Mouse (Mus musculus) stomach, embryonic 14.5 days (tissue): ENCODE measurements around the gene Wdr90. TPM values are rescaled to one million over a fixed set of nuclear protein-coding genes. Genes with fewer than 3 reads are reported as not detected.

Experiments used
- ATAC-seq: fragments of 200-750 bp; cut with Nextera tagmentation; 2 replicates; pipeline ENCODE4 v1.8.0; 2017; ENCODE audit warnings: low read depth, moderate TSS enrichment; ENCODE audit not compliant: insufficient number of reproducible peaks, insufficient read depth, low FRiP score
- H3K27ac ChIP-seq: fragments of 300-500 bp; sonication (generic); 2 replicates; pipeline ENCODE4 v1.5.1; 2014; ENCODE audit warnings: mild to moderate bottlenecking, low read length, moderate library complexity, mixed read lengths
- H3K27me3 ChIP-seq: fragments of 300-500 bp; sonication (generic); 2 replicates; pipeline ENCODE4 v1.6.1; 2014; ENCODE audit warnings: low read length, control low read depth, mixed read lengths; ENCODE audit not compliant: control insufficient read depth, insufficient read depth
- H3K36me3 ChIP-seq: fragments of 300-500 bp; sonication (generic); 2 replicates; pipeline ENCODE4 v1.6.1; 2014; ENCODE audit warnings: mild to moderate bottlenecking, control low read depth, low read length, moderate library complexity, mixed read lengths; ENCODE audit not compliant: control insufficient read depth, insufficient read depth
- H3K4me1 ChIP-seq: fragments of 300-500 bp; sonication (generic); 2 replicates; pipeline ENCODE4 v1.6.1; 2014; ENCODE audit warnings: low read length, control low read depth, mixed read lengths; ENCODE audit not compliant: control insufficient read depth, insufficient read depth
- H3K4me2 ChIP-seq: fragments of 300-500 bp; sonication (generic); replicated peaks from 2 replicates; pipeline ENCODE4 v1.6.1; 2014; ENCODE audit warnings: low read depth, low read length, control low read depth
- H3K4me3 ChIP-seq: fragments of 300-500 bp; sonication (generic); 2 replicates; pipeline ENCODE4 v1.5.1; 2014; ENCODE audit warnings: low read depth, low read length, control low read depth
- H3K9ac ChIP-seq: fragments of 300-500 bp; sonication (generic); replicated peaks from 2 replicates; pipeline ENCODE4 v1.6.1; 2014; ENCODE audit warnings: low read depth, mild to moderate bottlenecking, control low read depth, low read length, moderate library complexity, mixed read lengths
- H3K9me3 ChIP-seq: fragments of 300-500 bp; sonication (generic); 2 replicates; pipeline ENCODE4 v1.6.1; 2016; ENCODE audit warnings: low read depth, low read length, control low read depth; ENCODE audit not compliant: control insufficient read depth
- WGBS: fragments of 180-500 bp; shearing (Covaris S2); extraction: QIAGEN DNeasy Blood & Tissue Kit; methylation state at CpG from one replicate; pipeline ENCODE4 v1.1.7; 2014; 5-methylcytosine and 5-hydroxymethylcytosine counted together
- polyA plus RNA-seq: library from polyadenylated mRNA; unstranded; fragments of >200 nt; fragmentation: Nextera tagmentation; extraction: Ambion mirVana; gene quantifications from 2 replicates; pipeline ENCODE4 v1.2.1, GENCODE M21; 2014

Wdr90 gene
- polyA plus RNA-seq, 1 experiment from 2014 or later, result 22.5 TPM

DNA sequence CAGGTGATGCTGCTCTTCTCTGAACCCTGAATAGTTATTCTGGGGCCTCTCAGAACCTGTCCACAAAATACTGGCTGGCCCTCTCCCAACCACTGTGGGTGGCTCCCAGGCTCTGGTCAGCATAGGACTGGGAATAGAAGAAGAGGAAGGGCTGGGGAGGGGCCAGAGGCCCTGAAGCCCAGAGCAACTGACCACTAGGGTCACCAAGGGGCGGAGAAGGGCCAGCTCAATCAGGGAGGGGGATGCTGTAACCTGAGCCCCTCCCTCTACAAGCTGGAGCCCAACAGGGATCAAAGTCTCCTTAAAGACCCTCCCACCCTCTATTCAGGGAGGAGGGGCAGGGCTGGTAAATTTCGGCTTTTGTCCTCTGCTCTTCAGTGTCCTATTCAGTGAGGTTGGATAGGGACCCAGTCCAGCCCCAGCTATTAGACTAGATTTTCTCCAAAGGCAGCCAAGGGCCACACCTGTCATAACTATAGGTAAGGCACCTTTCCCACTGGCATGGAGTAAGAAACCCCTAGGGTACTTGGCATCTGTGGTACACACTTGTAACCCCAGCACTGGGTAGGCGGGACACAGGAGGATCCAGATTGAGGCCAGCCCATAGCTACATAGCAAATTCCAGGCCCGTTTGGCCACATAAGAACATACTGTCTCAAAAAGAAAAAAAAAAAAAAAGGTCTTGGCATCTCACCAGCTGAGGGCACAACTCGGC is 19.1 kb upstream of the Wdr90 start, which contains the start of gene Wfikkn1:
Wfikkn1 (minus strand) TSS at position 663 of the 715 bp plus-strand sequence.
- Histone ChIP-seq H3K9ac (0 out of 2 replicates have a peak within 1 kb of the TSS, but pooled peaks have one; percentile 1), H3K36me3 (peaks cover 36% of the 10 kb centered on the region), H3K9me3 (no peaks in the 10 kb centered on the region), H3K4me1 (peaks cover 9% of the 10 kb centered on the region; the same call in 1 of the 2 replicates), H3K27me3 (no peaks in the 10 kb centered on the region), H3K27ac (no peak within 1 kb of the TSS), H3K4me3 (no peak within 1 kb of the TSS), H3K4me2 (no peak within 1 kb of the TSS)
- 31% methylated on average over 5 of the region's 5 CpGs for WGBS
- ATAC-seq, result no peak

- ATAC-seq, result no peak
- Histone ChIP-seq H3K27ac (no peak overlapping the region), H3K9me3 (no peaks in the 10 kb centered on the region), H3K9ac (no peak overlapping the region), H3K4me1 (peaks cover 9% of the 10 kb centered on the region; the same call in 1 of the 2 replicates), H3K4me2 (no peak overlapping the region), H3K27me3 (no peaks in the 10 kb centered on the region), H3K36me3 (peaks cover 36% of the 10 kb centered on the region), H3K4me3 (no peak overlapping the region)
- WGBS, result 65% methylated on average over 8 of the region's 8 CpGs
Measured at GRCm38 (mm10) chr17:25879750-25880149, 18.4 kb upstream of the Wdr90 start.

DNA sequence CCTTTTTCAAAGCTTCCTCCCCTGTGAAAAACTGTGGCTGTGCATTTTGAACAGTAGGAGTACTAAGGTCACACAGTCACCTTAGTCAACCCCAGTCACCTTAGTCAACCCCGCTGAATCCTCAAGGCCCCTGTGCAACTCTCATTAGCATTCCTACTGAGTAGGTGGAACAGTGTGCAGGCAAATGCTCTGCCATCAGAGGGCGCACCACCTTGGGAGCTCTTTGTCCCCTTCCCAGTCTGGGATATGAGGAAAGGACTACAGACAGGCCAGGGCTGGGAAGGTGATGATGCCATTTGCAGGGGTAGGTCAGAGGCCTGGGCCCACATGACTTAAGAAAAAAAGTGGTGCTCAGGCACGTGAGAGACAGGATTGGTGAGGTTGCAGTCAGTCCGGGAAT is 18.0 kb upstream of the Wdr90 start:
- Histone ChIP-seq H3K4me3 (no peak overlapping the region), H3K27ac (no peak overlapping the region), H3K4me2 (no peak overlapping the region), H3K36me3 (peaks cover 36% of the 10 kb centered on the region), H3K4me1 (peaks cover 9% of the 10 kb centered on the region; the same call in 1 of the 2 replicates), H3K9ac (no peak overlapping the region), H3K27me3 (no peaks in the 10 kb centered on the region), H3K9me3 (no peaks in the 10 kb centered on the region)
- no peak for ATAC-seq
- 61% methylated on average over 4 of the region's 4 CpGs for WGBS

DNA sequence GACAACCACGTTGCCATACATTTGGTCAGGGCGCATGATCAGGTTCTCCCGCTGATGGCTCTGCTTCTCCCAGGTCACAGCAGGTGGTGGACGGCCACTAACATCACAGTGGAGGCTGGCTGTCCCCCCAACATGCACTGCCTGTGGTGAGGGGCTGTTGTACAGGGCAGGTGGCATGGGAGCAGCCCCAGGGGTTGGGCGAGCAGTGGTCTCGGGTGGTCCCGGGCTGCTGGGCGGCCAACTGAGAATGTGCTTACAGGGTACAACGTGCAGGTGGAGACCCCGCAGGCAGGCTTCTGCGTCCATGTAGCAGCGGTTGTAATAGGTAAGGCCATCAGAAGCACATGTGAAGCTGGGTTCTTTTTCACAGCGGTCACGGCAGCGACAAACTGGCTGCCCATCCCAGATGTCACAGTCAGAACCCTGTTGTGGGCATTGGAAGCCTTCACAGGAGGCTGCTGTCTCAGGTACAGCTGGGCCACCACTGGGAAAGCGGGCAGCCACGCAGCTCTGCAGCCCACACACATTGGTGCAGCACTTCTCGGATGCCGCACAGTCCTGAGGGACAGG is 17.4 kb upstream of the Wdr90 start:
- no peak overlapping the region for H3K4me2 ChIP-seq
- no peak overlapping the region for H3K9ac ChIP-seq
- H3K27ac ChIP-seq, result no peak overlapping the region
- H3K36me3 ChIP-seq, result peaks cover 30% of the 10 kb centered on the region
- H3K4me3 ChIP-seq, result no peak overlapping the region
- no peaks in the 10 kb centered on the region for H3K9me3 ChIP-seq
- WGBS, result 89% methylated on average over 19 of the region's 19 CpGs
- H3K27me3 ChIP-seq, result no peaks in the 10 kb centered on the region
- peaks cover 9% of the 10 kb centered on the region; the same call in 1 of the 2 replicates for H3K4me1 ChIP-seq
- ATAC-seq, result no peak

GRCm38 (mm10) chr17:25877741-25878610 is 16.7 kb upstream of the Wdr90 start:
- Histone ChIP-seq H3K9ac (no peak overlapping the region), H3K4me1 (peaks cover 9% of the 10 kb centered on the region; the same call in 1 of the 2 replicates), H3K4me2 (no peak overlapping the region), H3K27me3 (no peaks in the 10 kb centered on the region), H3K36me3 (peaks cover 24% of the 10 kb centered on the region), H3K27ac (no peak overlapping the region), H3K9me3 (no peaks in the 10 kb centered on the region), H3K4me3 (no peak overlapping the region)
- 94% methylated on average over 32 of the region's 32 CpGs for whole genome bisulfite sequencing
- no peak for ATAC-seq

DNA sequence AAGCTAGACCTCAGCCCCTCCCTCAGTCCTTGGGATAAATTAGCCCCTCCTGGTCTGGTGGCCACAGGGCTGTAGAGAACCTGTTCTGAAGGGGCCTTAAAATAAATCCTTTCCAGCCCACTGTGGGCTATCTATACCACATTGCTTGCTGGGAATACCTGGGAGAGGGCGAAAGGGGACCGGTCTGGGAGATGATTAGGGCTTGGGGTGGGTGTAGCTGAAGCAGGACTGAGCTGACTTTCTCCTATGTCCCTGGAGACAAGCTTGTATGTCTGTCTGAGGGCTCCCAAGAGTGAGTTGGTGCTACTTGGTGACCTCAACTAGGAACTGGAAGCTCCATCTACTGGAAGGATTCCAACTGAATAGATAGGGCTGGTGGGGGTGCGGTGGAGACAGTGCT is 15.7 kb upstream of the Wdr90 start:
- 92% methylated on average over 3 of the region's 3 CpGs for WGBS
- Histone ChIP-seq H3K27me3 (no peaks in the 10 kb centered on the region), H3K36me3 (peaks cover 19% of the 10 kb centered on the region), H3K4me2 (no peak overlapping the region), H3K4me1 (peaks cover 9% of the 10 kb centered on the region; the same call in 1 of the 2 replicates), H3K9me3 (no peaks in the 10 kb centered on the region), H3K4me3 (no peak overlapping the region), H3K27ac (no peak overlapping the region), H3K9ac (no peak overlapping the region)
- ATAC-seq, result no peak

- H3K9ac ChIP-seq, result 0 out of 2 replicates have a peak overlapping the region, but pooled peaks have one; percentile 37
- H3K27me3 ChIP-seq, result no peaks in the 10 kb centered on the region
- peak overlapping the region; percentile 91 for H3K4me2 ChIP-seq
- WGBS, result 61% methylated on average over 10 of the region's 10 CpGs
- H3K4me3 ChIP-seq, result peak overlapping the region; percentile 70
- no peak overlapping the region; the same call in 1 of the 2 replicates for H3K27ac ChIP-seq
- peaks cover 9% of the 10 kb centered on the region; the same call in 1 of the 2 replicates for H3K4me1 ChIP-seq
- H3K9me3 ChIP-seq, result no peaks in the 10 kb centered on the region
- H3K36me3 ChIP-seq, result peaks cover 16% of the 10 kb centered on the region
- no peak for ATAC-seq
Measured at GRCm38 (mm10) chr17:25876347-25876915, 15.1 kb upstream of the Wdr90 start.
